Mouse (Mus musculus): ENCODE measurements around the gene Syt3.

Gene Syt3

GRCm38 (mm10) chr7:44383980-44384715, at the start of gene Syt3:
Gene Syt3, plus strand, starts transcription at chr7:44384102.
- DNase-seq (ENCODE audit: low read depth, low spot score) = peak; percentile 65

DNA sequence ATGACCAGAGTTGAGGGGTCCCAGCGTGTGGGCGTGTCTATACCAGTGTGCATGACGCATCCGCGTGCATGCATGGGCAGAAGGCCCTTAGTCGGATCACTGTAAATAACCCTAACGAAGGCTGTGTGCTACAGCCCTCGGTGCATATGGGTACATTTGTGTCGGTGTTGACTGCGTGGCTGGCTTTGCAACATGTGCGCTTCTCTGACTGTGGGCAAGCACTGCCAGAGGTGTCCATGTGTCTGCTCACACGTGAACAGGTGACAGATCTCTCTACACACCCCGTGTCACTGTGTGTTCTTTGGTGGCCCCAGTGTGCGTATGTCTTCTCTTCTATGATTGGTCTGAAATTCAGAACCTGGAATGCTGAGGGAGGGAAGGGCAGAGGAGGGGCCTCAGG, 49.8 kb upstream of the Syt3 start:
- DNase-seq (ENCODE audit: low read depth, low spot score) = no peak

DNA sequence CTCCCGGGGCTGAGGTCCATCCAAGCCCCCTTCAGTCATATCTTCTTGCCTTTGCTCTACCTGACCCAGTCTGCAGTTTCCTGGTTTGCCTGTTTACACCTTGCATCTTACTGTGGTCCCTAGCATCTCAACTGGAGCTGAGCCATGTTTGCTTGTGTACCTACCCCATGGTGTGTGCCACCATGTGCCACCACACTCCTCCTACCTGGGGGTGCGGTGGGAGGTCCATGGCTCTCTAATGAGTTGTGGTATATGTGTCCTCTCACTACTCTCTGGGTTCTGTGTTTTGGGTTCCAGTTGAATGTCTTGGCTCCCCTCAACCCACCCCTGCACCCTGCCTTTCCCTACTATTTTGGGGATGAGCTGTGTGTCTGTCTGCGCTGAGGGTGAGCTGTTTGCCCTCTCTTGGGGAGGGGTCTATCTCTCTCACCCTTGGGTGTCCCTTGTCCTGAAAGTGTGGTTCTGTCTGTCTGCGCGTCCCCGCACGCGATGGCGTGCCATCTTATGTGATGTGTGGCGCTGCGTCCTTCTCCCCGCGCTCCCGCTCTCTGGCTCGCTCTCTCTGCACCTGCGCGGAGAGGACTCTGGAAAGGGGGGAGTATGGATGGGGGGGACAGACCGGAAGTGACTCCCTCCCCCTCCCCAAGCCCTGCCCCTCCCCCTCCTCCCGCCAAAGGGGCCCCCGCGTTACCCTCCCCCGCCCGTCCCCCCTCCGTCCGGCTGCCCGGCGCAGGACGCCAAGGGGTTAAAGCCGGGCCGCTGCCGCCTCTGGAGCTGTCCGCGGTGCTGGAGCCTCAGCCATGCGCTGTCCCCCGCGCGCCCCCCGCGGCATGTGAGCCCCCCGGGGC, 48.6 kb upstream of the Syt3 start:
- no peak for DNase-seq (ENCODE audit: low read depth, low spot score)

DNA sequence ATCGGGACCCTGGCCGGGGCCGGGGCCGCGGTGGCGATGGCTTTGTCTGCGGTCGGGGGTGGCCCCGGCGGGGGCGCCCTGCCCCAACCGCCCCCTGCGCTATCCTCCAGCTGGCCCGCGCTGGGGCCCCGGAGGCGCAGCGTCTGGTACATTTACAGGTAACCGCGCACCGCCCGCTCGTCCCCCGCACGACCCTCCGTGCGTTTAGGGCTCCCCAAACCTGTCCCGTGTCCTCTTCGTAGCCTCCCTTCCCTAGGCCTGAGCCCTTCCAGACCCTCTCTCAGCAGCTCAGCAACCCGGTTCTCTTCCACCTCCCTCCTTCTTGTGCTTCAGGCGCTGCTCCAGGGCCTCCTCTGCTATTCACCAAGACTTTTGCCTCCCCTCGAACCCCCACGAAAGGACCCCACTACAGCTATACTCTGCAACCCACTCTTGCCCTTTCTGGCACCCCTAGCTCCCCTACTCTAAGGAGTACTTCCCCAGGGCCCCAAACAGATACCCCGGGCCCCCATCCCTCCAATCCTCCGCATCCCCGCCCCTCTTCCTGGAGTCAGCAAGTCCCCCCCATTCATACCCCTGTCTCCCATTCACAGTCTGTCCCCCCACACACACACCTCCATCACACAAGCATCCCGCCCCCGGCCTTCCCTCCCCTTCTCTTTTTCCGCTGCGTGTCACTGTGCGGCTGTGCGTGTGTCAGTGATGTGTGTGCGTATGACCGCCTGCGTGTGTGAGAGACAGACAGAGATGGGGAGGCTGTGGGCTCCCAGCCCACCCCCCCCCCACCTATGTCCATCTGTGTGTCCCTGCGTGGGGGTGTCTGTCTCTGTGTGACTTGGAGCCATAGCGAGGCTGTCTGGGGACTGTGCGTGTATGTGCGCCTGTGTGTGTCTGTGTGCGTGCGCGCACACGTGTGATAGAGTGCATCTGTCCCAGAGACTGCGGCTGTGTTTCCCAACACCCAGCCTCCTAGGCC, 47.6 kb upstream of the Syt3 start:
- no peak for DNase-seq (ENCODE audit: low read depth, low spot score)

GRCm38 (mm10) chr7:44337121-44337849, 46.6 kb upstream of the Syt3 start:
- DNase-seq (ENCODE audit: low read depth, low spot score) = no peak

DNA sequence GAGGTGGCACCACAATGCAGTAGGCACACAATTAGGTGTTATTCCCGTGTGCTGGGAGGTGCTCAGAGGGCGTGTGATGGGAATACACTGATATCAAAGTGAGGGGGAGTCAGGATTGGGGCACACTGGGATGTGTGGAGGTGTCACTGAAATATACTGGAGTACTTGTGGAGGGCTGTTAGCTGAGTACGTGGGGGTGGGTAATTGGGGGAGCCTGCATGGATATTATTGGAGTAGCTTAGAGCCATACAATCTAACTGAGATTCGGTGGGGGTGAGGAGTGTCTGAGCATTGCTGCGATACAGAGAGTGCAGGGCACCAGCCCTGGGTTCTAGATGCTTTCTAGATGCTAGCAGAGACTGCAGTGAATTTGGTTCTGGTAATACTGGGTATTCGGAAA, 43.7 kb upstream of the Syt3 start:
- no peak for DNase-seq (ENCODE audit: low read depth, low spot score)

DNA sequence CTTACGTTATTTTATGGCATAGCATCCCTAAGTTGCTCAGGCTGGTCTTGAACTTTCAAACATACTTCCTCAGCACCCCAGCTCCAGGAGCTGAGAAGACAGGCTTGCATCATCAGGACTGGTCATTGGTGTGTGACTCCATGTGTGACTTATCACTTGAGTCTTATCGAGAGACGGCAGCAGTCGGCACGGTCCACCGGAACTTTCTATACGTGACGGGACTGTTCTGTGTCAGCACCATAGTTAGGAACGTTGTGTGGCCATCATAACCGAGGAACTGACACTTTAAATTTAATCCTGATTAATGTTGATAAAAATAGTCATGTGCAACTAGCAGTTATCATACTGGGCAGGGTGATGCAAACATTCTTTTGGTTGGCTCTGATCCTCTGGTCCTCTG, 42.8 kb upstream of the Syt3 start:
- no peak for DNase-seq (ENCODE audit: low read depth, low spot score)

- DNase-seq (ENCODE audit: low read depth, low spot score) = no peak
Observed at GRCm38 (mm10) chr7:44341714-44342113, 42.2 kb upstream of the Syt3 start.

DNA sequence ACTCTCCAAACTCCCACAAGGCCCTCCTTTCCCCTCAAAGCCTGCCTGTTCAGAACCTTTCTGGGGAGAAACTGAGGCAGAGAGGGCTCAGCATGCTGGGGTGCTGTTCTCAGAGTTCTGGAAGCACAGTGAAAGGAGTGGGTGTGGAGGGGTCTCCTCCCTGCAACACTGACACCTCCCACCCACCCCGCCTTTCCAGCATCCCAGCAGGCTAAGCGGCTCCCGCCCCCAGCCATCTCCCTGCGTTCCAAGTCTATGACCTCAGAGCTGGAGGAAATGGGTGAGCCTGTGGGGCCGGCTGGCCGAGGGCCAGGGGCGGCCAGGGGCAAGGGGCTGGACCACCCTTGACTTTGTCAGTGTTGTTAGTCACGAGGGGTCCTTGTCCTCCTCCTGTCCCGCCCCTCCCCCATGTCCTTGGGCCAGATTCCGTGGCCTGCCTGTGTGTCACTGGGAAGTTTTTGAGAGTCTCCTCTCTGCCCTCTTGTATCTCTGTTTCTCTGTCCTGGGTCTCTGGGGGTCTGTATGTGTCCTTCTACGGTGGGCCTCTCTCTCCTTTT, 40.4 kb upstream of the Syt3 start:
- no peak for DNase-seq (ENCODE audit: low read depth, low spot score)

DNA sequence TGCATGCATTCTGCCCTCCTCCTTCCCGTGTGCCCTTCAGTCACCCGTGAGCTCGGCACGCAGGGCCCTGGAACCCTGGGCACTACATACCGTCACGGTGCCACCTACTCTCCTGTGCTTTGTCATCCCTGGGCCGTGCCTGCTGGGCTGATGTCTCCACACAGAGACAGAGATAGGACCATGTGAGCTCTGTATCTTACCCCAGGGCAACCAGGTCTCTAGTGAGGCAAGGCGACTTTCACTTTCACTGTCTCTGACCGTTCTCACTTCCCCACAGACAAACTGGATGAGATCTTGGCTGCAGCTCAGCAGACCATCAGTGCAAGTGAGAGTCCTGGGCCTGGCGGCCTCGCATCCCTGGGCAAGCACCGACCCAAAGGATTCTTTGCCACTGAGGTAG, 39.3 kb upstream of the Syt3 start:
- peak; percentile 40 for DNase-seq (ENCODE audit: low read depth, low spot score)

- peak; percentile 17 for DNase-seq (ENCODE audit: low read depth, low spot score)
Observed at GRCm38 (mm10) chr7:44349043-44349442, 34.9 kb upstream of the Syt3 start.

DNA sequence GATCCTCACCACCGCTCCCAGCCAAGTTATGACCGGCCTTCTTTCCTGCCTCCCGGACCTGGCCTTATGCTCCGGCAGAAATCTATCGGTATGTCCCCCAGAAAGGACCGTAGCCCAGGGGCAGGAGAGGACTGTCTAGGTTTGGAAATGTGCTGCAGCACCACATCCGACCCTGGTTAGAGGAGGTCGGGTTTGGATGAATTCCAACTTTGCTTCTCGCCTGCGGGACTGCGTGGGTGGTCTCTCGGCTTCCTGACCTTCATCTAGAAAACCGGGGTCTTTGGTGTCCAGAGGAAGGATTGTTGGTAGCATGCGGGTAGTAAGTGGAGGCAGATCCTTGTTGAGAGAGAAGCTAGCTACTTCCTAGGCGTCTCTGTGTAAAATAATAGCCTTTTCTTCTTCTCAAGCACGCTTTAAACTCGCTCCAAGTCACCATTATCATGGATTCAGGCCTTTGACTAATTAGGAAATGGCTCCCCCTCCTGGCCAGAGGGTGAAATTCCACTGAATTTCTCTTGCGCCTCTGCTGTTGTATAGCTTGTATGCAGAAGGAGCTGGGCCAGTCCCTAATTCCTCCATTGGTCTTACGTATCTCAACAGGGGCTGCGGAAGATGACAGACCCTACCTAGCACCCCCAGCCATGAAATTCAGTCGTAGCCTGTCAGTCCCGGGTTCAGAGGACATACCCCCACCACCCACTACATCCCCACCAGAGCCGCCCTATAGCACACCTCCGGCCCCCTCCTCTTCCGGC, 32.8 kb upstream of the Syt3 start:
- peak; percentile 82 for DNase-seq (ENCODE audit: low read depth, low spot score)

DNA sequence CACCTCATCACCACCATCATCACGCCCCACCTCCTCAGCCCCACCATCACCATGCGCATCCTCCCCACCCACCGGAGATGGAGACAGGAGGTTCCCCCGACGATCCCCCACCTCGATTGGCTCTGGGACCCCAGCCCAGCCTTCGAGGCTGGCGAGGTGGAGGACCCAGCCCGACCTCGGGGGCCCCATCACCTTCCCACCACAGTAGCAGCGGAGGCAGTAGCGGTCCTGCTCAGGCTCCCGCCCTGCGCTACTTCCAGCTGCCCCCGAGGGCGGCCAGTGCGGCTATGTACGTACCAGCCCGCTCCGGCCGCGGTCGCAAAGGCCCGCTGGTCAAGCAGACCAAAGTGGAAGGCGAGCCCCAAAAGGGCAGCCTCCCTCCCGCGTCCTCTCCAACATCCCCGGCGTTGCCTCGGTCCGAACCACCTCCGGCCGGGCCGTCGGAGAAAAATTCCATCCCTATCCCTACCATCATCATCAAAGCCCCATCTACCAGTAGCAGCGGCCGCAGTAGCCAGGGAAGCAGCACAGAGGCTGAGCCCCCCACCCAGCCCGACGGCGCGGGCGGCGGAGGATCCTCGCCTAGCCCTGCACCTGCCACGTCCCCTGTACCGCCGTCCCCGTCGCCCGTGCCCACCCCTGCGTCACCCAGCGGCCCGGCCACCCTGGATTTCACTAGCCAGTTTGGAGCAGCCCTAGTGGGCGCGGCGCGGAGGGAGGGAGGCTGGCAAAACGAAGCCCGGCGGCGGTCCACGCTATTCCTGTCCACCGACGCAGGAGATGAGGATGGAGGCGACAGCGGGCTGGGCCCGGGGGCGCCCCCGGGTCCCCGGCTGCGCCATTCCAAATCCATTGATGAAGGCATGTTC, 31.8 kb upstream of the Syt3 start:
- no peak for DNase-seq (ENCODE audit: low read depth, low spot score)

GRCm38 (mm10) chr7:44352750-44353600, 30.9 kb upstream of the Syt3 start:
- peak; percentile 10 for DNase-seq (ENCODE audit: low read depth, low spot score)

- DNase-seq (ENCODE audit: low read depth, low spot score) = peak; percentile 13
Observed at GRCm38 (mm10) chr7:44353601-44354340, 30.1 kb upstream of the Syt3 start.

- DNase-seq (ENCODE audit: low read depth, low spot score) = no peak
Observed at GRCm38 (mm10) chr7:44355411-44355810, 28.5 kb upstream of the Syt3 start.
